Mouse (Mus musculus) MEL (cell line): Measurements from ENCODE around the gene Ralb. TPM values are rescaled to one million over a fixed set of nuclear protein-coding genes. Genes with fewer than 3 reads are reported as not detected.

Experiments
- DNase-seq: peaks from one replicate; pipeline ENCODE4 v3.0.0; 2011; ENCODE audit warnings: low read depth, low spot score
- H3K27ac ChIP-seq: 2 replicates; pipeline ENCODE4 v1.5.1; 2012; ENCODE audit warnings: low read depth, mild to moderate bottlenecking, control low read depth, low read length, moderate library complexity; ENCODE audit not compliant: control insufficient read depth
- H3K27me3 ChIP-seq, 2 experiments: fragments of 150-350 bp in 1 of 2; sonication (generic) in 1 of 2; 2 replicates each; pipeline ENCODE4 v1.6.1; 2012; ENCODE audit warnings: low read length in 2 of 2, mild to moderate bottlenecking in 2 of 2, improper control_type of control experiment in 1 of 2, moderate library complexity in 1 of 2; ENCODE audit not compliant: insufficient read depth in 2 of 2, control insufficient read depth in 1 of 2
- H3K36me3 ChIP-seq, 2 experiments: 2 replicates each; pipeline ENCODE4 v1.6.1; 2012 to 2014; ENCODE audit warnings: low read length in 2 of 2, improper control_type of control experiment in 1 of 2, inconsistent platforms in 1 of 2, mild to moderate bottlenecking in 1 of 2; ENCODE audit not compliant: insufficient read depth in 2 of 2, control insufficient read depth in 1 of 2
- H3K4me1 ChIP-seq, 2 experiments: fragments of 150-350 bp in 1 of 2; sonication (generic) in 1 of 2; 2 replicates each; pipeline ENCODE4 v1.6.1; 2012; ENCODE audit warnings: low read length in 2 of 2, improper control_type of control experiment in 1 of 2, mild to moderate bottlenecking in 1 of 2; ENCODE audit not compliant: insufficient read depth in 2 of 2, control insufficient read depth in 1 of 2
- H3K4me3 ChIP-seq, 2 experiments: fragments of 150-350 bp in 1 of 2; sonication (generic) in 1 of 2; 2 replicates each; pipeline ENCODE4 v1.5.1; 2012; ENCODE audit warnings: low read depth in 2 of 2, low read length in 2 of 2, mild to moderate bottlenecking in 2 of 2, moderate library complexity in 2 of 2, control low read depth in 1 of 2, improper control_type of control experiment in 1 of 2; ENCODE audit not compliant: control insufficient read depth in 1 of 2, insufficient read depth in 1 of 2
- H3K79me2 ChIP-seq: 2 replicates; pipeline ENCODE4 v1.6.1; 2012; ENCODE audit warnings: mild to moderate bottlenecking, low read length, moderate library complexity; ENCODE audit not compliant: control insufficient read depth, poor library complexity, insufficient read depth
- H3K9ac ChIP-seq: 2 replicates; pipeline ENCODE4 v1.6.1; 2012; ENCODE audit warnings: low read depth, mild to moderate bottlenecking, control low read depth, low read length, moderate library complexity; ENCODE audit not compliant: control insufficient read depth, poor library complexity, severe bottlenecking
- H3K9me3 ChIP-seq: fragments of 150-350 bp; sonication (generic); replicated peaks from 2 replicates; pipeline ENCODE4 v1.6.1; 2012; ENCODE audit warnings: mild to moderate bottlenecking, low read length, improper control_type of control experiment, moderate library complexity; ENCODE audit not compliant: insufficient read depth
- BHLHE40 ChIP-seq: IDR thresholded peaks from 2 replicates; pipeline ENCODE4 v1.6.1; 2012; ENCODE audit warnings: low read depth, mild to moderate bottlenecking, inconsistent platforms, low read length, improper control_type of control experiment, borderline replicate concordance
- CHD1 ChIP-seq: IDR thresholded peaks from 2 replicates; pipeline ENCODE4 v1.6.1; 2012; ENCODE audit warnings: low read depth, mild to moderate bottlenecking, inconsistent platforms, low read length, improper control_type of control experiment
- CTCF ChIP-seq, 3 experiments: IDR thresholded peaks in 2 of 3; conservative IDR thresholded peaks in 1 of 3; 2 replicates each; pipeline ENCODE4 v1.5.1; 2011 to 2012; ENCODE audit warnings: low read length in 3 of 3, low read depth in 2 of 3, mild to moderate bottlenecking in 2 of 3, improper control_type of control experiment in 1 of 3, inconsistent platforms in 1 of 3, mixed read lengths in 1 of 3, moderate library complexity in 1 of 3; ENCODE audit not compliant: control insufficient read depth in 1 of 3, insufficient read depth in 1 of 3, poor library complexity in 1 of 3, severe bottlenecking in 1 of 3
- E2F4 ChIP-seq: IDR thresholded peaks from 2 replicates; pipeline ENCODE4 v1.6.1; 2011; ENCODE audit warnings: low read depth, low read length, improper control_type of control experiment, borderline replicate concordance
- JUND ChIP-seq: IDR thresholded peaks from 2 replicates; pipeline ENCODE4 v1.6.1; 2011; ENCODE audit warnings: low read depth, mild to moderate bottlenecking, improper control_type of control experiment, low read length
- MAZ ChIP-seq: IDR thresholded peaks from 2 replicates; pipeline ENCODE4 v1.6.1; 2012; ENCODE audit warnings: low read depth, mild to moderate bottlenecking, inconsistent platforms, low read length, improper control_type of control experiment
- POLR2AphosphoS2 ChIP-seq: IDR thresholded peaks from 2 replicates; pipeline ENCODE4 v1.6.1; 2011; ENCODE audit warnings: low read length, improper control_type of control experiment
- POLR2AphosphoS5 ChIP-seq: IDR thresholded peaks from 2 replicates; pipeline ENCODE4 v1.6.1; 2012; ENCODE audit warnings: low read depth, borderline replicate concordance, mild to moderate bottlenecking, inconsistent platforms, low read length, moderate library complexity, mixed read lengths
- RAD21 ChIP-seq: IDR thresholded peaks from 2 replicates; pipeline ENCODE4 v1.6.1; 2011; ENCODE audit warnings: mild to moderate bottlenecking, low read depth, low read length, improper control_type of control experiment
- SMC3 ChIP-seq: IDR thresholded peaks from 2 replicates; pipeline ENCODE4 v1.6.1; 2011; ENCODE audit warnings: low read depth, low read length, improper control_type of control experiment
- TCF12 ChIP-seq: IDR thresholded peaks from 2 replicates; pipeline ENCODE4 v1.6.1; 2014; ENCODE audit warnings: low read depth, mild to moderate bottlenecking, inconsistent platforms, low read length, improper control_type of control experiment, moderate library complexity
- UBTF ChIP-seq: IDR thresholded peaks from 2 replicates; pipeline ENCODE4 v1.6.1; 2012; ENCODE audit warnings: low read depth, mild to moderate bottlenecking, inconsistent platforms, low read length, improper control_type of control experiment, moderate library complexity, borderline replicate concordance; ENCODE audit not compliant: insufficient read depth
- USF1 ChIP-seq: IDR thresholded peaks from 2 replicates; pipeline ENCODE4 v1.6.1; 2014; ENCODE audit warnings: low read depth, mild to moderate bottlenecking, inconsistent platforms, low read length, improper control_type of control experiment, moderate library complexity
- USF2 ChIP-seq, 2 experiments: IDR thresholded peaks; 2 replicates each; pipeline ENCODE4 v1.6.1; 2011 to 2012; ENCODE audit warnings: improper control_type of control experiment in 2 of 2, low read length in 2 of 2, borderline replicate concordance in 1 of 2, inconsistent platforms in 1 of 2, low read depth in 1 of 2, mild to moderate bottlenecking in 1 of 2; ENCODE audit not compliant: insufficient read depth in 1 of 2
- ZC3H11A ChIP-seq: IDR thresholded peaks from 2 replicates; pipeline ENCODE4 v1.6.1; 2012; ENCODE audit warnings: low read depth, mild to moderate bottlenecking, inconsistent platforms, low read length, improper control_type of control experiment
- ZNF384 ChIP-seq: IDR thresholded peaks from 2 replicates; pipeline ENCODE4 v1.6.1; 2012; ENCODE audit warnings: low read depth, mild to moderate bottlenecking, inconsistent platforms, low read length, improper control_type of control experiment
- polyA plus RNA-seq, 2 experiments: library from polyadenylated mRNA; stranded (reverse) in 1 of 2; unstranded in 1 of 2; fragments of >175 nt in 1 of 2; fragments of >200 nt in 1 of 2; gene quantifications; 2 replicates each; pipeline versions ENCODE4 v1.2.1 to v1.2.4; 2012; ENCODE audit warnings: low replicate concordance in 2 of 2, low read depth in 1 of 2; ENCODE audit not compliant: insufficient read length in 2 of 2, insufficient read depth in 1 of 2, missing spikeins in 1 of 2
- total RNA-seq: library from RNA; depleted of rRNA; stranded (reverse); fragments of 300-350 nt; gene quantifications from 2 replicates; pipeline ENCODE4 v1.2.3, GENCODE M21; 2012

Ralb gene
- total and polyA plus RNA-seq, 3 experiments, result 28.0 to 45.1 TPM; not detected in 1

- H3K9ac ChIP-seq, result no peak overlapping the region
- TF ChIP-seq CTCF (IDR thresholded peaks at IDR 0.05 in 2 of 3, conservative IDR thresholded peaks at IDR 0.05 in 1 of 3; ENCODE audit: control insufficient read depth in 1 of 3, insufficient read depth in 1 of 3, low read depth in 2 of 3, low read length in 3 of 3, poor library complexity in 1 of 3, severe bottlenecking in 1 of 3) (peak in 2 of 3 experiments; percentile 45 to 49; a peak in 5 of 6 replicates), SMC3 (peak; percentile 55), POLR2AphosphoS5 (no peak), TCF12 (no peak), RAD21 (peak; percentile 35)
- H3K27me3 ChIP-seq, result no peaks in the 10 kb centered on the region
- H3K4me3 ChIP-seq, result no peak overlapping the region
- no peak overlapping the region for H3K27ac ChIP-seq
- no peaks in the 10 kb centered on the region for H3K4me1 ChIP-seq
- no peaks in the 10 kb centered on the region for H3K36me3 ChIP-seq
- DNase-seq, result peak; percentile 25
- H3K9me3 ChIP-seq, result no peaks in the 10 kb centered on the region
- H3K79me2 ChIP-seq, result no peaks in the 10 kb centered on the region
These were observed 21.7 kb downstream of the Ralb start for GRCm38 (mm10) chr1:119482891-119483290.

DNA sequence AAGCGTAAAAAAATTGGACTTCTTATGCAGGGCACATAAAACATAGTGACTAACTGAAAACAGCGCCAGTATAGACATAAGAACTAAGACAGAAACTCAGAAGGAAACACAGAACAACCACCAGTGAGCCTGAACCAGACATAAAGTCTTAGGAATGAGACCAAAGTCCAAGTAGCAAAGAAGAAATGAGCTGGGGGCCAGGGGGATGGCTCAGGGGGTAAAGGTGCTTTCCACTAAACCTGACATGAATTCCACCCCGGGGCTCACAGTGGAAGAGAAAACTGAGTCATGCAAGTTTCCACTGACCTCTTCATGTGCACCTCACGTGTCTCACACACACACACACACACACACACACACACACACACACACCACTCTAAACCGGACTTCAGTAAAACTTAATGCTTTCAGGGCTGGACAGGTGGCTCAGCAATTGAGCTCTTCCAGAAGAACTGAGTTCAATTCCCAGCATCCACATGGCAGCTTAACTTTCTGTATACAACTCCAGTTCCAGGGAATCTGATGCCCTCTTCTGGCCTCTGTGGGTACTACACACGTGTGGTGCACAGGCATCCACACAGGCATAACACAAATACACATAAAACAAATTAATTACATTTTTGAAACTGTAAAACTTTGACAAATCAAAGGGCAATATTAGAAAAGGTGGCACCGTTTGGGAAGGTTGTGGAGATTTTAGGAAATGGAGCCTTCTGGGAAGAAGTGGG is 23.2 kb downstream of the Ralb start:
- TF ChIP-seq USF2 (IDR thresholded peaks at IDR 0.05; ENCODE audit: borderline replicate concordance in 1 of 2, insufficient read depth in 1 of 2, low read depth in 1 of 2, low read length in 2 of 2) (no peak), CTCF (IDR thresholded peaks at IDR 0.05 in 2 of 3, conservative IDR thresholded peaks at IDR 0.05 in 1 of 3; ENCODE audit: control insufficient read depth in 1 of 3, insufficient read depth in 1 of 3, low read depth in 2 of 3, low read length in 3 of 3, poor library complexity in 1 of 3, severe bottlenecking in 1 of 3) (peak; percentile 51 to 65 (median 56)), SMC3 (peak; percentile 46)
- TF ChIP-seq, all 39 proteins: peak for 2
- no peaks in the 10 kb centered on the region for H3K27me3 ChIP-seq
- no peak overlapping the region for H3K4me3 ChIP-seq
- peaks cover 2 to 11% of the 10 kb centered on the region in 2 experiments; a peak in 2 of 4 replicates for H3K4me1 ChIP-seq
- DNase-seq, result peak; percentile 46
- H3K9me3 ChIP-seq, result no peaks in the 10 kb centered on the region
- H3K79me2 ChIP-seq, result no peaks in the 10 kb centered on the region
- H3K27ac ChIP-seq, result no peak overlapping the region
- peaks cover 0 to 13% of the 10 kb centered on the region in 2 experiments; a peak in 2 of 4 replicates for H3K36me3 ChIP-seq
- no peak overlapping the region for H3K9ac ChIP-seq

DNA sequence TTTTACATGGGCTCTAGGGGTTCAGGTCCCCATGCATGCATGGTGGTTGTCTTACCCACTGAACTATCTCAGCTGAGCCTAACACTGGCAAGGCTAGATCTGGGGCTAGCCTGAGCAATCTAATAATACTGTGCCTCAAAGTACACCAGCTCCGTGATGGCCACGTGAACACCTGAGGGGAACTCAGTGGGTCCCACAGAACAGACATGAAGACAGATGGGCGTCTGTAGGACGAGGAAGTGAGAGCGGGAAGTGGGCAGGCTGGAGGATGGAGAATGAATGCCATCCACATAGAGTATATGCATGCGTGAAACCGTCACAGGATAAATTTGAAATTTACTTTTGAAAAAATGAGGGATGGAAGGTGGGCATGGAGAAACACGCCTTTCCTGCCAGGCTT is 23.9 kb downstream of the Ralb start:
- no peaks in the 10 kb centered on the region for H3K79me2 ChIP-seq
- H3K27ac ChIP-seq, result no peak overlapping the region
- no peak overlapping the region for H3K4me3 ChIP-seq
- H3K4me1 ChIP-seq, result peaks cover 2 to 16% of the 10 kb centered on the region in 2 experiments; a peak in 2 of 4 replicates
- H3K9me3 ChIP-seq, result no peaks in the 10 kb centered on the region
- no peak overlapping the region for H3K9ac ChIP-seq
- DNase-seq, result no peak
- H3K36me3 ChIP-seq, result peaks cover 0 to 17% of the 10 kb centered on the region in 2 experiments; a peak in 2 of 4 replicates
- H3K27me3 ChIP-seq, result no peaks in the 10 kb centered on the region
- TF ChIP-seq TCF12, result no peak
- TF ChIP-seq BHLHE40, result no peak
- no peak for TF ChIP-seq USF2 (IDR thresholded peaks at IDR 0.05; ENCODE audit: borderline replicate concordance in 1 of 2, insufficient read depth in 1 of 2, low read depth in 1 of 2, low read length in 2 of 2)
- TF ChIP-seq USF1, result no peak
- TF ChIP-seq UBTF, result no peak
- no peak for TF ChIP-seq CHD1
- no peak for TF ChIP-seq SMC3
- no peak for TF ChIP-seq POLR2AphosphoS2
- TF ChIP-seq MAZ, result no peak
- TF ChIP-seq ZNF384, result no peak
- TF ChIP-seq ZC3H11A, result no peak
- no peak for TF ChIP-seq JUND
- no peak for TF ChIP-seq E2F4
